Mouse (Mus musculus): ENCODE measurements around the gene Rtn4r.

Gene Rtn4r

GRCm38 (mm10) chr16:18124626-18125025, 2.8 kb upstream of the Rtn4r start:
- no peak for DNase-seq (ENCODE audit: low spot score in 2 of 2)

GRCm38 (mm10) chr16:18125131-18125530, 2.3 kb upstream of the Rtn4r start:
- DNase-seq (ENCODE audit: low spot score in 2 of 2): no peak

- DNase-seq (ENCODE audit: low spot score in 2 of 2): no peak
These were observed 1.2 kb upstream of the Rtn4r start for GRCm38 (mm10) chr16:18126211-18126610.

GRCm38 (mm10) chr16:18127871-18128563, 575 bp downstream of the Rtn4r start:
- DNase-seq (ENCODE audit: low spot score in 2 of 2): no peak

- DNase-seq (ENCODE audit: low spot score in 2 of 2): no peak
These were observed 1.1 kb downstream of the Rtn4r start for GRCm38 (mm10) chr16:18128564-18128935.

- no peak for DNase-seq (ENCODE audit: low spot score in 2 of 2)
These were observed 2.0 kb downstream of the Rtn4r start for GRCm38 (mm10) chr16:18129413-18129812.

GRCm38 (mm10) chr16:18130288-18130687, 2.8 kb downstream of the Rtn4r start:
- DNase-seq (ENCODE audit: low spot score in 2 of 2): no peak

GRCm38 (mm10) chr16:18130705-18131104, 3.3 kb downstream of the Rtn4r start:
- no peak for DNase-seq (ENCODE audit: low spot score in 2 of 2)

GRCm38 (mm10) chr16:18131245-18131939, 4.0 kb downstream of the Rtn4r start:
- no peak for DNase-seq (ENCODE audit: low spot score in 2 of 2)

GRCm38 (mm10) chr16:18132026-18132425, 4.6 kb downstream of the Rtn4r start:
- DNase-seq (ENCODE audit: low spot score in 2 of 2): no peak

GRCm38 (mm10) chr16:18132575-18132974, 5.1 kb downstream of the Rtn4r start:
- no peak for DNase-seq (ENCODE audit: low spot score in 2 of 2)

- no peak for DNase-seq (ENCODE audit: low spot score in 2 of 2)
These were observed 5.9 kb downstream of the Rtn4r start for GRCm38 (mm10) chr16:18133133-18133920.

- DNase-seq (ENCODE audit: low spot score in 2 of 2): no peak
These were observed 7.8 kb downstream of the Rtn4r start for GRCm38 (mm10) chr16:18135196-18135595.

GRCm38 (mm10) chr16:18136015-18136414, 8.6 kb downstream of the Rtn4r start:
- no peak for DNase-seq (ENCODE audit: low spot score in 2 of 2)

- DNase-seq (ENCODE audit: low spot score in 2 of 2): no peak
These were observed 16.8 kb downstream of the Rtn4r start for GRCm38 (mm10) chr16:18144201-18144600.

- DNase-seq (ENCODE audit: low spot score in 2 of 2): no peak
These were observed 18.0 kb downstream of the Rtn4r start for GRCm38 (mm10) chr16:18145341-18145867.

GRCm38 (mm10) chr16:18148208-18148876, 20.9 kb downstream of the Rtn4r start:
- DNase-seq (ENCODE audit: low spot score in 2 of 2): no peak

- no peak for DNase-seq (ENCODE audit: low spot score in 2 of 2)
These were observed 21.8 kb downstream of the Rtn4r start for GRCm38 (mm10) chr16:18149205-18149604.

GRCm38 (mm10) chr16:18152189-18152588, 24.7 kb downstream of the Rtn4r start:
- DNase-seq (ENCODE audit: low spot score in 2 of 2): no peak

- DNase-seq (ENCODE audit: low spot score in 2 of 2): no peak
These were observed 25.5 kb downstream of the Rtn4r start for GRCm38 (mm10) chr16:18152769-18153445.

- no peak for DNase-seq (ENCODE audit: low spot score in 2 of 2)
These were observed 27.2 kb downstream of the Rtn4r start for GRCm38 (mm10) chr16:18154521-18155171.

All from spleen, postnatal 14 days (tissue).